Mouse (Mus musculus): Measurements from ENCODE around the gene Wdr11. TPM values are rescaled to one million over a fixed set of nuclear protein-coding genes. Genes with fewer than 3 reads are reported as not detected.

Wdr11 gene
- 10 to 100 TPM; 27.4 to 30.2 TPM for total RNA-seq (2021)

DNA sequence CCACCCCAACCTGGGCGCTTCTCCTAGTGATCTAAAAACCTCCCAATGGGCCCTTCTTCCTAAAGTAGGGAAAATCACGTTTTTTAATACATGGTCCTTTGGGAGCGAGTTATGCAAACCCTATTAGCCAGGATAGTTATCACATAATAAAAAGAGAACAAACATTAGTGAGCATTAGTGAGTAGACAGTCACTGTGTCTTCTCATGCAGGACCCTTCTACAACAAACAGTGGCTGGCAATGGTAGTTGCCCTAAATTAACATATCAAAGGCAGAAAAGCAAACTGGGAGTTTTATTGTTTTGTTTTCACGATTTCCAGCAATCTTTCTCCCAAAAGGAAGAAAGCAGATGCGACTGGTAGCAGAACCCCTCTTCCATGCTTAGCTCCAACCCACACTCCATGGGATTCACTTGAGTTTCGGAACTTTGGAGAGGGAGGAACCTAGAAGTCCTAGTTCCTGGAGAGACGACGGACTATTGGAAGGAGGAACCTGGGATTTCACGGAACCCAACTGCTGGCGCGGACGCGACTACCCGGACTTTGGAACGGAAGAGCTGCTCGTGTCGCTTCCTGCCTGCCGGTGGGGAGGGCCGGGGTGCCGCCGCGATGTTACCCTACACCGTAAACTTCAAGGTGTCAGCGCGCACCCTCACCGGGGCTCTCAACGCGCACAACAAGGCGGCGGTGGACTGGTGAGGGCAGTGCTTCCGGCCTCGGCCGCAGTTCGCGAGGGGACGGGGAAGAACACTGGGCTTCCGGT, at the start of gene Wdr11:
TSS of gene Wdr11 (plus strand) at position 493 of the 761 bp plus-strand sequence.
- peak; percentile 83 for DNase-seq

DNA sequence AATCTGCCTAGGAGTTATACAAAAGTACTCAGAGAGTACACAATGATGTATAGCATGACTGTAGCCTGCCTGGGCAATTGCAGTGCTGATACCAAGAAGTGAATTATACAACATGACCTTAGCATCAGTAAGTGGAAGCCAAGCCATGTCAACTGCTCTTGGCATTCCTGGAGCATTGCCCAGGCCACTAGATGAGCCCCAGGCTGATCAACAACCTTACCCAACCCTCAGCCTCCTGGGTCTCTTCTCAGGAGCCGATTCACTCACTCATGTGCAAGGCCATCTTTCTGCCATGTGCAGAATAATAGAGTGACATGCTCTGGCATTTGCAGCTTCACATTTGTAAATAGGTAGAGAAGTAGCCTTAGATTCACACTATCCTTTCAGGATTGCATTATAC, 24.1 kb upstream of the Wdr11 start:
- DNase-seq: peak; percentile 9

DNA sequence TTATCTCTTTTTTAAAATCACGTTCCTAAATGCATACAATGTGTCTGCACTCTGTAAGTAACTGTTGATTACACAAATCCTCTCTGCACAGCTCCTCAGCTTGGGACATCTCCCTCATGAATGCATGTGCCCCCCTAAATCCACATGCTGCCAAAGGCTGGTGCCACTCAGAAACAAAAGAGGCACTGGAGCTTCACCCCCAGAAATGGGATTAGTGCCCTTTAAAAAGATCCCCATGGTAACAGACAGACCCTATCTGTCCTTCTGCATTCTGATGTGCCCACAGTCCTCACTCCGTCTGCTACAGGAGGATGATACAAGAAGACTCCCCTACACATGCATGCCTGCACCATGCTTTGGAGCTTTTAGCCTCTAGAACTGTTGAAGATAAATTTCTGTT, 23.3 kb upstream of the Wdr11 start:
- no peak for DNase-seq

- DNase-seq: no peak
Observed at GRCm38 (mm10) chr7:129574471-129574870, 17.2 kb upstream of the Wdr11 start.

DNA sequence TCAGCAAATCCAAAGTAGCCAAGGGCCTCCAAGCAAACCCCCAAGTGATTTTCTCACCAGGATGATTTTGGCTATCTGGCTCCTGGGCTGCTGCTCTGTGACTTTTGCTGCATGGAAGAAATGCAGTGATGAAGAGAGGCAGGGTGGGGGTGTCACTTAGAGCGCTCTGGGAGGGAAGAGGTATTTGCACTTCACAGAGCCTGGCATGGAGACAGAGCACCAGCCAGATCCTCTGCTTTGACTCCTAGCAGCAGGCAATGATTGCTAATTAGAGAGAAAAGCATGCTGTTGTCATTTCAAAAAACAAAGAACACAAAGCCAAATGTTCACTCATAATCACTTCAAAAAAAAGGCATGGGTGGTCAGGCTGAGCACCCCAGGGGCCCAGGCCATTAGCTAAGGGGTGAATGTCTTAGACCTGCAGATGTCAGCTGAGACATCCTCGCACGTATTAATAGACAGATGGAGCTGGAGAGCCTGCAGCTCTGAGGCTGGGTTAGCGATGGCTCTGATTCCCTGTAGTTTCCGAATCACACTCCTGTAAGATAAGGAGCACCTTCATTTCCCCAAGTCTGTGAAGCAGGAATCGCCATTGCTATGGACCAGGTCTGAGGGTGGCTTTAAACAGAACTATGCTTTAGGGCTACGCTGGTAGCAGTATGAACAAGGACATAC, 16.4 kb upstream of the Wdr11 start:
- DNase-seq: no peak

DNA sequence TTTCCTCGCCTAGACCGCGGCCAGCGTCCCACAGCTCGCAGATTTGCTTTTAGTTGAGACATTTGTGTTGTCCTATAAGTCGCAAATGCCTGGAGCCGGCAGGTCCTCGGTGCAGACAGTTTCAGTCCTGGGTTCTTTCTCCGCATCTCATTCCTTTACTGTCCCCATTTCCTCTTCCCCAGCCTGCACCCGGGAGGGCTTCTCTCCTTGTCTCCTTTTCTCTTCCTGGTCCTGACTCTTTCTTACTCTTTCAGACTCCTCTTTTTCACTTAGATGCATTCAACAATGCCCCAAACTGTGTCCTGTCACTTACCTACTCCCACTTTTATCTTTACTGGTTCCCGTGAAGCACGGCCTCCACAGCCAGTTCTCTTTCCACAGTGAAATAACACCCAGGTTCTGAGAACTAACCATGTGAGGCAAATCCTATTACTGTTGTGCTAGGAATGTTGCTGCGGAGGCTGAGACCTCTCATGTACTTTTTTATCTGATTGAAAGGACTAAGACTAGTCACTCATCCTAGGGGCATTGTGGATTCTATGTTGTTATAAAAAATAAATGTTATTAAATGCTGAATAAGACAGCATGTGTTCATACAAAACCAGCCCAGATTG, 576 bp downstream of the Wdr11 start:
- no peak for DNase-seq

- no peak for DNase-seq
Observed at GRCm38 (mm10) chr7:129597186-129597585, 5.5 kb downstream of the Wdr11 start.

GRCm38 (mm10) chr7:129606291-129606690, 14.6 kb downstream of the Wdr11 start:
- no peak for DNase-seq

GRCm38 (mm10) chr7:129621141-129621540, 29.5 kb downstream of the Wdr11 start:
- no peak for DNase-seq

GRCm38 (mm10) chr7:129630351-129630750, 38.7 kb downstream of the Wdr11 start:
- DNase-seq: no peak

DNA sequence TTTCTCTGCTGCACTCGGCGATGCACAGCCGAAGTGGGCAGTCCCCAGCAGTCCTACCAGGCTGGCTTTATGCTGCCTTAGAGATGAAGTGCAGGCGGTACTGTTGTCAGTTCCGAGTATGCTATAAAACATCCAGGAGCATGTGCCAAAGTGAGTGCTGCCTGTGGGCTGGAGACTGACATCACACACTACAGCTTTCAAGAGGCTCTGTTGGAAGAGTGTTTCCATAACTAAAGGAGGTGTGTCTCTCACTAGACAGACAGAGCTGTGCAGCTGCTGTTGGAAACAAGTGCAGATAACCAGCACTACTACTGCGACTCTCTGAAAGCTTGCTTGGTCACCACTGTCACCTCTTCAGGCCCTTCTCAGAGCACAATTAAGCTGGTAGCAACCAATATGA, 39.8 kb downstream of the Wdr11 start:
- DNase-seq: no peak

DNA sequence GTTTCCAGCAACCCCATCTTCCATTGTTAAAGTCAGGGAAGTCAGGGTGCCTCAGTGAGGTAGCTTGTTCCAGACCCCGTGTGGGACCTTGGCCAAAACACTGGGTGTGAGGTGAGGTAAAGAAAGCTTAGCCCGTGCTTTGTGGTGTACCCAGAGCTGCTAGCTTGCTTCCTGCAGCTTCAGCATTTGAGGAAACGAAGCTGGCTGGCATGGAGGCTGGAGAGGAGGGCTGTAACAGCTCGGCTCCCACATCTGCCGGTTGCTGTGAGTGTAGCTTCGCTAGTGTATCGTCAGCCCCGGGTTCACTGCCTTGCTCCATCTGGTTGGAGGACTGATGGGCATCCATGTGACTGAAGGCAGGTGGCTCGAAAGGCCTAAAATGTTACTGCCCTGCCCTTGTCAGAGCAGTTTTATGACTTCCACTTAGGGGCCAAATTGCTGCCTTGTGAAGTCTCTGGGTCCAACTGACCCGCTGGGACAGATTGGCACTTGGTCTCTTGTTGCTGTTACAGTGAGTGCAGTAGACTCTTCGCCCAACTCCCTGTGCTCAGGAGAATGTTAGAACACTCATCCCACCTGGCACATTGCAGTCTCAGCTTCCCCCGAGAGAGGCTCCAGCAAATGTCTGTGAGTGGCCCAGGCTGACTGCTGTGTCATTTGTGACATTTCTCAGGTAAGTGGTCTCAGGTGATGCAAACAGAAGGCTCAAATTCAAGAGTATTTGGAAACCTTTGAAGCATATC, 44.4 kb downstream of the Wdr11 start:
- no peak for DNase-seq

- DNase-seq: no peak
Observed at GRCm38 (mm10) chr7:129636992-129637391, 45.3 kb downstream of the Wdr11 start.

GRCm38 (mm10) chr7:129637906-129638475, 46.3 kb downstream of the Wdr11 start:
- DNase-seq: no peak

DNA sequence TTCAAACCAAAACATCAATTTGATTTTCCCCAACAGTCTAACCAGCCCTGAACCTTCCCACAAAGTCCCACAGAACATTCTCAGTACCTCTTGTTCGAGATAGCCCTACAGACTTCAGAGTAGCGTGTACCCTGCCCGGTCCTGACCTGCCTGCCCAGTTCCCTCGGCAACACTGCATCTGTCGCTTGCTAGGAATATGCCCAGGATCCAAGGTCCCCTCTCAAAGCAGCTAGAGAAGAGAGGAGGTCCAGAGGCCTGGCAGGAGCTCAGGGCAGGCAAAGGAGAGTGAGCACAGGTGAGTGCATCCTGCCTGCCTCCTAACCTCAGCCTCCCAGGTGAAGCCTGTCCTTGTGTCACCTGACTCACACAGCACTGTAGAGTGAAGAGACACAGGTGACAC, 47.3 kb downstream of the Wdr11 start:
- no peak for DNase-seq

DNA sequence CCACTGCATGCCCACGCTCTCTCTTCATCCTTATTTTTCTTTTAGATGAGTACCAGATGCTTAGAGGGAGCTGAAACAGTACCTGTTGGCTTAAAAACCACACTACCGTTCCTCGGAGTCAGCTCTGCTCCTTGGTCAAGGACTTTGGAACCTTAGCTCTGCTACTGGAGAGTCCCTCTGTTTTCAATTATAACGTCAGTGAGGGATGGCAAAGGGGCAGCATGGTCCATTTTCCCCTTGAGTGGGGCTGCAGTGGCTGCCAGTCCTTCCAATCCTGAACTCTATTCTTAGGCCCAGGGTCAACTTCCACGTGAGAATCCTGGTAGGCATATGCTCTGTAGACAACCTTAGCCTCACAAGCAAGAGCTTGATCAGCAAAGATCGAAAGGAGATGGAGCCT, 48.2 kb downstream of the Wdr11 start:
- no peak for DNase-seq

DNA sequence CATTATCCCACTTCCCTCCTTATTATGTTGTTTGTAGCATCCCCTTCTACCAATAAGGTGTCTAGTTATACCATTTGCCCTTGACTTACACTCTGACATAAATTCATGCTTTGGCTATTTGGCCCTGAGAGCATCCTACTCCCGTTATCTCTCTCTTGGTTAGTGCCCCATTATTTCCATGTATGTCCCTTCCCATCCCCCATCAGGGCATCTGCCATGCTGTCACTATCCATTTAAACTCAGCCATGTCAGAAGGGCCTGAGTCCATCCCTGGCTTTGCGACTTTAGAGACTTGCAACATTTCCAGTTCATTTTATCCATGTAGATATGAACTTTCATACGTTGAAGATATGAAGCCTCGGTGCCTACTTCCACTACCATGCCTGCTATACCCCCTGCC, 51.6 kb downstream of the Wdr11 start:
- no peak for DNase-seq

DNA sequence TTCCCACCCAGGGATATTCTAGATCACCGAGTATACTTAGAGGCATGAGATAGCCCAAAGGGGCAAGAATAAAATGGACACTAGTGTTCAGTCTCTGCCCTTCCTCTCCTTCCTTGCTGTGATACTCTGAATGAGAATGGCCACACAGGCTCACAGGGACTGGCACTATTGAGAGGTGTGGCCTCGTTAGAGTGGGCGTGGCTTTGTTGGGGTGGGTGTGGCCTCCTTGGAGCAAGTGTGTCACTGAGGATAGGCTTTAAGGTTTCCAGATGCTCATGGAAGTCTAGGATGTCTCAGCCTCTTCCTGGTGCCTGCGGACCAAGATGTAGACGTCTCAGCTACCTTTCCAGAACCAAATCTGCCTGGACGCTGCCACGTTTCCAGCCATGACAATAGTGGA, 56.1 kb downstream of the Wdr11 start:
- DNase-seq: no peak

GRCm38 (mm10) chr7:129648938-129649337, 57.3 kb downstream of the Wdr11 start:
- DNase-seq: peak; percentile 91

GRCm38 (mm10) chr7:129650717-129651116, 59.1 kb downstream of the Wdr11 start:
- DNase-seq: no peak

DNA sequence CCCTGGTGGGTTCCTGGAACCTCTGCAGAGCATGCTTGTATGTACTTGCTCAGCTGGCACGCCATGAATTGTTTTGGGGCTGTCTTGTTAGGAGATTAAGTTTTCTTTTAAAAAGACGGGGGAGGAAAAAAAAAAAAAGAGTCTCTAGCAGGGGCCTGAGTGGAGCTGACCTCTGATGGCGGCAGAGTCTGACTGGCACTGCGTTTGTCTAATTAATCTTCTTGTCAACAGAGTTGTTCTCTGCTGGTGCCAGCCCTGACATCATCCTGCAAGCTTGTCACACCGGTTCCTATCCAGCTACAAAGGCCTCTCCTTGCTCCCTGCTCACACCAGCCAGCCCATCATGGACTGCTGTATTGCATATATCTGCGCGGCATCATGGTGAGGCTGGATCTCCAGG, 60.1 kb downstream of the Wdr11 start:
- DNase-seq: peak; percentile 20

DNA sequence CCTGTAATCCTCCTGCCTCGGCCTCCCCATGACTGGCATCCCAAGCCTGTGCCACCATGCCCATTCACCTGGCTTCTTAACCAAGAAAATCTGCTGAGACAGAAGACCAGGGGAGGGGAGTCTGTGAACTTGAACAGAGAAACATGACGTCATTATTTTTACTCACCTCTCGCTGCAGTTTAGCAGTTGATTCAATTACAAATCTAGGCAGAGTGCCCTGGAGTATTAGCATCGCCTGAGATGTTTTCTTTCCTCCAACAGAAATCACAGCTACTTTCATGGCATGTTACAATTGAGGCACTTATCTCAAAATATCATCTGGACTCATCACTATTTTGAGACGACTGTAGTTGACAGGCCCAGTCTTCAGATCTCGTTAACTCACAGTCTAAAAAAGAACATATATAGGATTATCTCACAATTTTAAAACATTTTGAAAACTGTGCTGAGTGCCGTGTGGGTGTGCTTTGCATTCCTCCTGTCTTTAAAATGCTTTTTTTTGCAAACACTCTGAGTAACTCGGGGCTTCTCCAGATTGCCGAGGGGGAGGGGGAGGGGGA, 61.3 kb downstream of the Wdr11 start:
- no peak for DNase-seq
